Mouse (Mus musculus): ENCODE results near the gene Elk3. TPM values are rescaled to one million over a fixed set of nuclear protein-coding genes. Genes with fewer than 3 reads are reported as not detected.

Elk3 gene
- polyA plus RNA-seq, 1 experiment from 2014 or later, result 4.6 TPM

GRCm38 (mm10) chr10:93272986-93273982 is 37.7 kb downstream of the Elk3 start:
- Histone ChIP-seq H3K9me3 (replicated peaks; ENCODE audit: control insufficient read depth, low read length) (no peaks in the 10 kb centered on the region), H3K4me3 (ENCODE audit: low read depth, low read length) (no peak overlapping the region), H3K9ac (ENCODE audit: low read depth, low read length) (no peak overlapping the region), H3K36me3 (ENCODE audit: control insufficient read depth, insufficient read depth) (no peaks in the 10 kb centered on the region), H3K4me2 (ENCODE audit: low read depth, low read length) (no peak overlapping the region), H3K27me3 (ENCODE audit: control insufficient read depth, insufficient read depth, low read depth, low read length) (no peaks in the 10 kb centered on the region), H3K4me1 (ENCODE audit: control insufficient read depth, low read depth, low read length) (no peaks in the 10 kb centered on the region; the same call in 1 of the 2 replicates), H3K27ac (ENCODE audit: low read length) (no peak overlapping the region)
- 64% methylated on average over 14 of the region's 14 CpGs for WGBS (ENCODE audit: insufficient replicate concordance)
- ATAC-seq (ENCODE audit: low read depth), result no peak

DNA sequence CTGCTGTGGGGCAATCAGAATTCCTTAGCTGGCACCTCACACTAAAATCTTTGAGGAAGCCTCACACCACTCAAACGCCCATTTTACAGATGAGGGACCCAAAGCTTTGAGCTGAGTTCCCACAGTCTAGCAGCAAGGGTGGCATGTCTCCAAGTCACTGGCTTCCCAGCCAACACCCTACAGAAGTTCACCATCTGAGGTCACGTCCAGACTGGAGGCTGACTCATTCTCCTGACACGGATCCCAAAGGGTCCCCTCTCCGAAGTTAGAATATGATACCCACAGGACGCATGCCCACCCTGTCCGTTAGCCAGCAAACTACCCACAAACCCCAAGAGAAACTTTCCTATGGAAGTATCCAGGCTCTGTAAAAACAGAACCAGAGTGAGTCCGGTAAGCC is 39.1 kb downstream of the Elk3 start:
- H3K36me3 ChIP-seq (ENCODE audit: control insufficient read depth, insufficient read depth), result no peaks in the 10 kb centered on the region
- WGBS (ENCODE audit: insufficient replicate concordance), result 64% methylated on average over 7 of the region's 7 CpGs
- ATAC-seq (ENCODE audit: low read depth), result no peak

DNA sequence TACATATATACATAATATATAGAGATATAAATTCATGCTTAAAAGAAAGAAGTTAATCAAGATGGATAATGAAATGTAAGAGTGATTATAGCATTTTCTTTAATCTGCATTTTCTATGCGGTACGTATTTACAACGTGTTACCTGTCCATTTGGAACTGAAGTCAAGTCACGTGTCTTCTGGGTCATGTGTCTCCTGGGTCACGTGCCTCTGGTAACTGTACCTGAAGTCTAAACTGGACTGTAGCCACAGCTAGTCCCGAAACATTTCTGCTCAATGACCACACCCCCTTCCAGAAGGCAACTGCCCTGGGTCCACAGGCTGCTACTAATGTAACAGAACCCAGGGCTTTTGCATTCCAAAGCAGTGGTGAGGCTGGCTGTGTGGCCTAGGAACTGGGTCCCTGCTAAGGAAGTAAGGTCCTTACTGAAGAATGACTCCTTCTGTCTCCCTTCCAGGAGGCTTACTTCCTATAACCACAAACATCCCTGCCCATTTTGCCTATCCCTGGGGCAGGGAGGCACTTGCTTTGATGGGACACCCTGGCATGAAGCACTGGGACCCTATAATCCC is 40.0 kb downstream of the Elk3 start:
- no peak for ATAC-seq (ENCODE audit: low read depth)
- H3K9me3 ChIP-seq (replicated peaks; ENCODE audit: control insufficient read depth, low read length), result no peaks in the 10 kb centered on the region
- H3K4me2 ChIP-seq (ENCODE audit: low read depth, low read length), result no peak overlapping the region
- H3K4me3 ChIP-seq (ENCODE audit: low read depth, low read length), result no peak overlapping the region
- H3K4me1 ChIP-seq (ENCODE audit: control insufficient read depth, low read depth, low read length), result no peaks in the 10 kb centered on the region; the same call in 1 of the 2 replicates
- H3K27ac ChIP-seq (ENCODE audit: low read length), result no peak overlapping the region
- H3K9ac ChIP-seq (ENCODE audit: low read depth, low read length), result no peak overlapping the region
- H3K27me3 ChIP-seq (ENCODE audit: control insufficient read depth, insufficient read depth, low read depth, low read length), result no peaks in the 10 kb centered on the region
- no peaks in the 10 kb centered on the region for H3K36me3 ChIP-seq (ENCODE audit: control insufficient read depth, insufficient read depth)
- 76% methylated on average over 6 of the region's 6 CpGs for WGBS (ENCODE audit: insufficient replicate concordance)

More for the DNA sequence above, 39.1 kb downstream of the Elk3 start:
- Histone ChIP-seq H3K4me3 (ENCODE audit: low read depth, low read length) (no peak overlapping the region), H3K27me3 (ENCODE audit: control insufficient read depth, insufficient read depth, low read depth, low read length) (no peaks in the 10 kb centered on the region), H3K27ac (ENCODE audit: low read length) (no peak overlapping the region), H3K4me2 (ENCODE audit: low read depth, low read length) (no peak overlapping the region), H3K4me1 (ENCODE audit: control insufficient read depth, low read depth, low read length) (no peaks in the 10 kb centered on the region; the same call in 1 of the 2 replicates), H3K9me3 (replicated peaks; ENCODE audit: control insufficient read depth, low read length) (no peaks in the 10 kb centered on the region), H3K9ac (ENCODE audit: low read depth, low read length) (no peak overlapping the region)

GRCm38 (mm10) chr10:93269744-93270143 is 41.2 kb downstream of the Elk3 start:
- Histone ChIP-seq H3K9ac (ENCODE audit: low read depth, low read length) (no peak overlapping the region), H3K4me3 (ENCODE audit: low read depth, low read length) (no peak overlapping the region), H3K4me1 (ENCODE audit: control insufficient read depth, low read depth, low read length) (no peaks in the 10 kb centered on the region; the same call in 1 of the 2 replicates), H3K27ac (ENCODE audit: low read length) (no peak overlapping the region), H3K9me3 (replicated peaks; ENCODE audit: control insufficient read depth, low read length) (no peaks in the 10 kb centered on the region), H3K27me3 (ENCODE audit: control insufficient read depth, insufficient read depth, low read depth, low read length) (no peaks in the 10 kb centered on the region), H3K4me2 (ENCODE audit: low read depth, low read length) (no peak overlapping the region), H3K36me3 (ENCODE audit: control insufficient read depth, insufficient read depth) (no peaks in the 10 kb centered on the region)
- WGBS (ENCODE audit: insufficient replicate concordance), result 30% methylated on average over 4 of the region's 4 CpGs
- ATAC-seq (ENCODE audit: low read depth), result no peak

- Histone ChIP-seq H3K4me2 (ENCODE audit: low read depth, low read length) (no peak overlapping the region), H3K4me3 (ENCODE audit: low read depth, low read length) (no peak overlapping the region), H3K36me3 (ENCODE audit: control insufficient read depth, insufficient read depth) (no peaks in the 10 kb centered on the region), H3K9ac (ENCODE audit: low read depth, low read length) (no peak overlapping the region), H3K4me1 (ENCODE audit: control insufficient read depth, low read depth, low read length) (no peaks in the 10 kb centered on the region), H3K9me3 (replicated peaks; ENCODE audit: control insufficient read depth, low read length) (no peaks in the 10 kb centered on the region), H3K27me3 (ENCODE audit: control insufficient read depth, insufficient read depth, low read depth, low read length) (no peaks in the 10 kb centered on the region), H3K27ac (ENCODE audit: low read length) (no peak overlapping the region)
- no peak for ATAC-seq (ENCODE audit: low read depth)
- WGBS (ENCODE audit: insufficient replicate concordance), result 67% methylated on average over 3 of the region's 3 CpGs
These were observed 42.6 kb downstream of the Elk3 start for GRCm38 (mm10) chr10:93268339-93268738.

DNA sequence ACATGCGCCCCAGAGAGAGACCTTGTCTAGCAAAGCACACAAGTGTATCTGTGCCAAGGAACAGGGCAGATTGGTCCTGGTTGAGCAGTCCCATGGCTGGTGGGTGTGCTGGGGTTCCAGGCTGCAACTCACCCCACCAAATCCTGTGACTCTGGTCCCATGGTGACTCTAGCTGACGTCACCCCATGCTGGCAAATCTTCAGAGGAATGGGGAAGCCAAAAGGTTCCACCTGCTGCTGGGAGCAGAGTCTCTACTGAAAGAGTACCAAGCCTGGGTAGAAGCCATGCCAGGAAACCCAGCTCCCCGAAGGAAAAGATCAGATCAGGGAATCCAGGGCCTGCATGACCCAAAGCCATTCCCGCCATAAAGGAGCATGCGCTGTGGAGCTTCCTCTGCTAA is 43.4 kb downstream of the Elk3 start:
- ATAC-seq (ENCODE audit: low read depth), result no peak
- Histone ChIP-seq H3K9ac (ENCODE audit: low read depth, low read length) (no peak overlapping the region), H3K36me3 (ENCODE audit: control insufficient read depth, insufficient read depth) (no peaks in the 10 kb centered on the region), H3K27me3 (ENCODE audit: control insufficient read depth, insufficient read depth, low read depth, low read length) (no peaks in the 10 kb centered on the region), H3K4me3 (ENCODE audit: low read depth, low read length) (no peak overlapping the region), H3K4me1 (ENCODE audit: control insufficient read depth, low read depth, low read length) (no peaks in the 10 kb centered on the region), H3K9me3 (replicated peaks; ENCODE audit: control insufficient read depth, low read length) (no peaks in the 10 kb centered on the region), H3K27ac (ENCODE audit: low read length) (no peak overlapping the region), H3K4me2 (ENCODE audit: low read depth, low read length) (no peak overlapping the region)
- WGBS (ENCODE audit: insufficient replicate concordance), result 79% methylated on average over 5 of the region's 5 CpGs

GRCm38 (mm10) chr10:93266521-93266920 is 44.4 kb downstream of the Elk3 start:
- WGBS (ENCODE audit: insufficient replicate concordance), result 80% methylated on average over 7 of the region's 7 CpGs
- Histone ChIP-seq H3K4me2 (ENCODE audit: low read depth, low read length) (no peak overlapping the region), H3K27me3 (ENCODE audit: control insufficient read depth, insufficient read depth, low read depth, low read length) (no peaks in the 10 kb centered on the region), H3K9me3 (replicated peaks; ENCODE audit: control insufficient read depth, low read length) (no peaks in the 10 kb centered on the region), H3K4me3 (ENCODE audit: low read depth, low read length) (no peak overlapping the region), H3K36me3 (ENCODE audit: control insufficient read depth, insufficient read depth) (no peaks in the 10 kb centered on the region), H3K27ac (ENCODE audit: low read length) (no peak overlapping the region), H3K4me1 (ENCODE audit: control insufficient read depth, low read depth, low read length) (peaks cover 6% of the 10 kb centered on the region; the same call in 1 of the 2 replicates), H3K9ac (ENCODE audit: low read depth, low read length) (no peak overlapping the region)
- no peak for ATAC-seq (ENCODE audit: low read depth)

DNA sequence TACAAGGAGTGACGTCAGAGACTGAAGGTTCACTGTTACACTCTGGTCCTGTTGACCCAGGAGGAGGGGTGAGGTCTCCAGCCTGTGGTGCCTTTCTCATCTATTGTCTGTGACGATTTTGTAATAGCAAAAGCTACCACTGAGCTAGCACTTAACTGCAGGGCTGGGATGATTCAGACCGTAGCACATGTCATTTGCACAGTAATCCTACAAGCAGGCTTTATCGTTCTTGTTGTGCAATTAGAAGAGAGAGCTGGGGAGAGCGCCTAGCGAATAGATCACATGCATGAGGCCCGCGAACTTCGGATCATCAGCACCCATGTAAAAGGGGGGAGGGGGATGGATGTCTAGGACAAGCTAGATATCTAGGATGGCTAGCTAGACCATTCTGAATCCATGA is 45.1 kb downstream of the Elk3 start:
- no peak overlapping the region for H3K27ac ChIP-seq (ENCODE audit: low read length)
- H3K4me1 ChIP-seq (ENCODE audit: control insufficient read depth, low read depth, low read length), result peaks cover 6% of the 10 kb centered on the region; the same call in 1 of the 2 replicates
- no peak for ATAC-seq (ENCODE audit: low read depth)
- H3K36me3 ChIP-seq (ENCODE audit: control insufficient read depth, insufficient read depth), result no peaks in the 10 kb centered on the region
- 74% methylated on average over 9 of the region's 9 CpGs for WGBS (ENCODE audit: insufficient replicate concordance)
- H3K4me3 ChIP-seq (ENCODE audit: low read depth, low read length), result no peak overlapping the region
- H3K9me3 ChIP-seq (replicated peaks; ENCODE audit: control insufficient read depth, low read length), result no peaks in the 10 kb centered on the region
- H3K27me3 ChIP-seq (ENCODE audit: control insufficient read depth, insufficient read depth, low read depth, low read length), result no peaks in the 10 kb centered on the region
- no peak overlapping the region for H3K4me2 ChIP-seq (ENCODE audit: low read depth, low read length)
- no peak overlapping the region for H3K9ac ChIP-seq (ENCODE audit: low read depth, low read length)

GRCm38 (mm10) chr10:93264001-93264400 is 46.9 kb downstream of the Elk3 start:
- WGBS (ENCODE audit: insufficient replicate concordance), result 77% methylated on average over 5 of the region's 5 CpGs

More at GRCm38 (mm10) chr10:93264001-93264400, 46.9 kb downstream of the Elk3 start:
- Histone ChIP-seq H3K27me3 (ENCODE audit: control insufficient read depth, insufficient read depth, low read depth, low read length) (no peaks in the 10 kb centered on the region), H3K9me3 (replicated peaks; ENCODE audit: control insufficient read depth, low read length) (no peaks in the 10 kb centered on the region), H3K27ac (ENCODE audit: low read length) (no peak overlapping the region), H3K4me3 (ENCODE audit: low read depth, low read length) (no peak overlapping the region), H3K4me2 (ENCODE audit: low read depth, low read length) (no peak overlapping the region), H3K4me1 (ENCODE audit: control insufficient read depth, low read depth, low read length) (peaks cover 6% of the 10 kb centered on the region; the same call in 1 of the 2 replicates), H3K36me3 (ENCODE audit: control insufficient read depth, insufficient read depth) (no peaks in the 10 kb centered on the region), H3K9ac (ENCODE audit: low read depth, low read length) (no peak overlapping the region)
- ATAC-seq (ENCODE audit: low read depth), result no peak

All from liver, embryonic 16.5 days (tissue).